Mouse (Mus musculus) CD8-positive naive resting alpha-beta T cell, adult 57 days (primary cell): ENCODE results near the gene Cyren. TPM values are rescaled to one million over a fixed set of nuclear protein-coding genes. Genes with fewer than 3 reads are reported as not detected.

Source experiments
- total RNA-seq: library from RNA; stranded (reverse); gene quantifications from one replicate; pipeline ENCODE4 v1.2.4, GENCODE M21; 2023

Gene Cyren
- 7.1 TPM for total RNA-seq

DNA sequence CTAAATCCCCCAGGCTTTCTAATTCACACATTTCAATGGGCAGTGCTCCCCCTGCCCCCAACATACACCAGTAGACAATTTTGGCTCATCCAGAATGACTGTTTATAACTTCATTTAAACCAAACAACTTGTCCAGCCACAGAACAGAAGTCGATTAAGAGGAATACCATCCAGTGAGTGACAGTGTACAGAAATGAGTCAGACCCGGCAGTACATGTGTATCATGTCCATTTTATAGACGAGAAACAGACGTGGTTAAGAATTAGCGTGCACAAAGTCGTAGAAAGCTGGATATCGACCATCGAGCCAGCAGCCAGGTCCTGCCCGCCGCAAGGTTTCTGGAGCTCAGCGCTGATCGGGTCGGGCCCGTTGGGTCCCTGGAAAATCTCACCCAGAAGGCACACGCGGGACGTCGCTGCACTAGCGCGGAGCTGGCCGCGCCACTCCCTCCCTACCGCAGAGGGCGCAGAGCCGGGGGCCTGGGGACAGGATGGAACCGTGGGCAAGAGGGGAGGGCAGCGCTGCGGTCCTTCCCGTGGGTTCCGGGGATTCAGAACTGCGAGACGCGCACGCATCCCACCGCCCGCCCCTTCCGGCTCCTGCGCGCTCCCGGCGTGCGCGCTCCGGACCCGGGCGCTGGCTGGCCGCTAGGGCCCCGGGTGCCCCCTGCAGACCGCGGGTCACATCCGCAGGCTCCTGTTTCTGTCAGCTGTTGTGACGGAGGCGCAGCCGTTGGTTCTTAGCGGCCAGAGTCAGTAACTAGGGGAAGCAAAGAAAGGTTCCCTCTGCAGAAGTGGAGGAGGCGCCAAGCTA lies at the start of gene Cyren:
Gene Cyren, minus strand, starts transcription at position 552 of the 813 bp plus-strand sequence.

DNA sequence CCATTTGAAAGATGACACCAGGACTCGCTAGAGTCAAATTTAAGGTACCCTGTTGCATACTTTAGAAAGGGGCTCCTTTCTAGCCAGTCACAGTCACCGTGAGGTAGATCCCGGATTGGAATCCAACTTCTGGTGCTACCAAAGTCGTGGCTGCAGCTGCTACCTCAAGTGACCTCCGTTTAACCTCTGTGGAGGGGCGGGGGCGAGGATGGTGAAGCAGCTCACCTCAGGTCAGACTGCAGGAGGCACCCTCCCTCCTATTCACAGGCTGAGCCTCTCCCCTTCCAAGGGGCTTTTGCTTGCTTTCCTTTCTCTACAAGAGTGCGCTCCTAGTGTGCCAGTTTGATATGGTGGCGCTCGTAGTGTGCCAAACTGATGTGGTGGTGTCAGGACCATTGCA lies 42.1 kb upstream of the Cyren start, which contains the start of gene Stra8:
Gene Stra8, plus strand, starts transcription at position 208 of the 400 bp plus-strand sequence.

DNA sequence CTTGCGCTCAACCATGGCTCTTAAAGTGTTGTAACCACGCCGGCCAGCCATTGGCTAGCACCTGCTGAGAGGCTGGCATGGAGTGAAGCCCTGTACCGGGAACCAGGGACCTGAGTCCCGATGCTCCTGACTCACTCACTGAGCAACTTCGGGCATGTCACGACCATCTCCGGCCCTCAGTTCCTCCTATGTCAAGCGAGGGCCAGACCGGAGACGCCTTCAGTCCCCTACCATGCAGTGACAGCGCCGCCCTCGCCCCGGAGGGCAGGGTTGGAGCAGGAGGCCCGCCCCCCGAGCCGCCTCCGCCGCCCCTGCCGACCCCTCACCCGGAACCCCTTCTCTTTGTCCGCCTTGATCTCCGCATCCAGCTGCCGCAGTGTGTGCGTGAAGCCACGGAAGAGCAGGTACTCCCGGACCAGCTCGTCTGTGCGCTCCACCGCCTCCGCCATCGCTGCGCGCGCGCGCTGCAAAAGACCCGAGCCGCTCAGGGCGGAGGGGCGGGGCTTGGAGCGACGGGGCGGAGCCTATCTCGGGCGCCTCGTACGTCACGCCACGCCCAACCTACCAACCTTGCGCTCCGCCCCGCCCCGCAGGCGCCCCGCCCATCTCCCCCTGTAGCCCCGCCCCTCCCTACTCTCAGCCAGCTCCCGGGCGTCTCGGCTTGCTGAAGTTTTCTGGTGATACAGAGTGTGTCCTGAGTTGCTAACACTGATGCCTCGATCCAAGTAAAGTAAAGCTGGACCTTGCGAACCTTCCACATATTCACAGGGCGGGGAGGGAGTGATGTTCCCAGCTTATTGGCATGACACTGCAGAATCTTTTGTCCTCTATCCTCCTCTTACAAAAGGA lies 32.7 kb upstream of the Cyren start, which contains the start of gene Wdr91:
Gene Wdr91, minus strand, starts transcription at position 506 of the 849 bp plus-strand sequence.

DNA sequence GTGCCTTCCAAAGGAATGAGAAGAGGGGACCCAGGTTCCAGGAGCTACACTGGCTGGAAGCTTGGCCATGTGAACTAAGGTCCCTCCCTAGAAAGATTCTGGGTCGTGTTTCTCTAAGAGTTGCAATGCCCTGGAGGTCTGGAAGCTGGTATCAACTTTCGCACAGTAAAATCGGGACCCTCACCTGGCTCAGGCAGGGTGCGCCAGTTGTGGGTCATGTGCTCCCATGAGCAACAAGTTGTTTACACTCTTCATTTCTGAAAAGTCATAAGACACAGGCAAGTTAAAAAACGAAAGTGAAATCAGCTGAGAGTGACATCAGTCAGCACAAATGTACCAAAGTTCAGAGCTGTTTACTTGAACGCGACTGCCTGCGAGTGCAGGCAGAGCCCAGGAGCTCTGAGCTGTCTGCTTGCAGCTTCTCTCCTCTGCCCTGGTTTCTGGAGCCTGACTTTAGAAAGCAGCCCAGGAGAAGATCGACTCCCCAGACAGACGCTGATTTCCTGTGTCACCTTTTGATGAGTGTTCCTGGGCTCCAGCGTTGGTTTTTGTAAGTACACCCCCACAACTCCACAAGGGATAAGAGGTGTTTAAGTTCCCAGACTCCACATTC lies 15.0 kb downstream of the Cyren start, which contains the start of gene Tmem140:
Gene Tmem140, plus strand, starts transcription at position 356 of the 613 bp plus-strand sequence.

Other genes with a start within 250 kb of the Cyren start
- gene Agbl3, start 97.6 kb downstream of the Cyren start, total RNA-seq: 4.1 TPM
- gene Tmem140, start 14.9 kb downstream of the Cyren start, total RNA-seq: 9.3 TPM
- gene Wdr91, start 32.8 kb upstream of the Cyren start, total RNA-seq: 47.9 TPM
- gene Stra8, start 42.1 kb upstream of the Cyren start, total RNA-seq: not detected
- gene Slc23a4, start 110.3 kb upstream of the Cyren start, total RNA-seq: 1.5 TPM